Mouse (Mus musculus) brain, adult 2 months (tissue): ENCODE measurements around the gene B4galnt1.
"Not testable (repeated sequence)": the region's sequence is repeated elsewhere in the genome, so short reads cannot be mapped to it uniquely, and the experiment has no call there.

Experiments
- DNase-seq: peaks from one replicate; pipeline ENCODE4 v3.0.0; 2011; ENCODE audit warnings: low read depth, low spot score

Gene B4galnt1

DNA sequence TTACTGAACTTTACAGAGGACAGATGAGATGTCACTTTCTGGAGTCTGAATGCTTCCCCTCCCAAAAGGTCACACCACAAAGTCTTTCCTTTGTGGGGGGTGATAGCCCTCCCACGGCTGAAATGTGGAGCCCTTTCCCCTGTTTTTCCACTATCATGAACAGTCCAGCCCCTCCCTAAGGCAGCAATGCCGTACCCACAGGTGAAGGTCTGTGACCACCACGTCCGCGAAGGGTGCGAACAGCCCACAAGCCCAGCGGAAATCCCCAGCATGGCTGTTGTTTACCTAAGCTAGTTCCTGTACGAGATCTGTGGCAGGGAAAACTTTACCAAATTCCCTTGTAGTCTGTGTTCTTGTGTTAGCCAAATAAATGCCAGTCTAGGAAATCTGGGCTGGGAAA is 23.5 kb upstream of the B4galnt1 start:
- no peak for DNase-seq

DNA sequence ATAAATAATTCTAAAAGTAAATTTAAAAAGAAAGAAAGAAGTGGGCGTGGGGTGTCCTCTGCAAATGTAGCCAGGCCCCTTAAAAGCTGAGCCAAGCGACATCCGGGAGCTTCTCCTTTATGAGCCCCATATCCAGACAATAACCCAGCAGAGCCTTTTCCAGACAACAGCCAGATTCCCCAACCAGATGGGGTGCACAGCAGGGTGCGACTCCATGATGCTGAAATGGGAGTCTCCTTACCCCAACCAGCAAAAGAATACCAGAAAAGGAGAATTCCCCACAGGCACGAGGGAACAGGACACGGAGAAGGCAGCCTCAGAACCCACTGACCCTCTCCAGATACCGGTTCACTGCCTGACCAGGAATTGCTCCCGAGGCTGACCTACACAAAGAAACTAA is 21.8 kb upstream of the B4galnt1 start:
- peak; percentile 39 for DNase-seq

DNA sequence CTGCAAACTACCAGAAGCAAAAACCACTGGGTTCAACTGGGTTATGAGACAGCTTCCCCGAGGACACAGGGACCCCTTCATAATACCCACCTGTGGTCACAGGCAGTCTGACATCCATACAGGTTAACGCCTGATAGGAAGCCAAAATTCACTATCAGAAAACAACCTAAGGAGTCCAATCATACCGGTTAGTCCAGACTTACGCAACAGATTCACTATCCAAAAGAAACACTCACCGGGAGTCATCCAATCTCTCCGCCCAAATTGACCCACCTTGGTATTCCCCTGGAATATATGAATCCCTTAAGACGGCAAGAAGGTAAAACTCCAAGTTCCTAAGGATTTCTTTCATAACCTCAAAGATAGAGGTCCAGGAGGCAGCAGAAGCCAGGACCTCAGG is 20.5 kb upstream of the B4galnt1 start:
- DNase-seq, result no peak

- DNase-seq, result no peak
Measured at GRCm38 (mm10) chr10:127145303-127145702, 19.7 kb upstream of the B4galnt1 start.

GRCm38 (mm10) chr10:127147135-127147534 is 17.9 kb upstream of the B4galnt1 start:
- no peak for DNase-seq

DNA sequence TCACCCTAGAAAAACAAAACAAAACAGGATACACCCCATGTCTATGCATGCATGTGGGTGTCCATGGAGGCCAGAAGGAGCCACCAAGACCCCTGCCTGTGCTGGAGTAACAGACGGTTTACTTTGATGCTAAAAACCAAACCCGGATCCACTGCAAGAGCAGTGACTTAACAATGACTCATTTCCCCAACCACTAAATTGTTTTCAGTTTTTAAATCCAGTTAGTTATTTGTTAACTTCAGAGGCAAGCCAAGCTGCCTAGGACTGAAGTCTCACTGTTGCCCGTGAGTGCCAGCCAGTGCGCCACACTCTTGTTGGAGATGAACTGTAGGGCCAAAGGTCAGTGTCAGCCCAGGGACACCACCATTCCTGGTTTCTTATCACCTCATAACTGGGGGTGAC is 14.6 kb upstream of the B4galnt1 start:
- no peak for DNase-seq

DNA sequence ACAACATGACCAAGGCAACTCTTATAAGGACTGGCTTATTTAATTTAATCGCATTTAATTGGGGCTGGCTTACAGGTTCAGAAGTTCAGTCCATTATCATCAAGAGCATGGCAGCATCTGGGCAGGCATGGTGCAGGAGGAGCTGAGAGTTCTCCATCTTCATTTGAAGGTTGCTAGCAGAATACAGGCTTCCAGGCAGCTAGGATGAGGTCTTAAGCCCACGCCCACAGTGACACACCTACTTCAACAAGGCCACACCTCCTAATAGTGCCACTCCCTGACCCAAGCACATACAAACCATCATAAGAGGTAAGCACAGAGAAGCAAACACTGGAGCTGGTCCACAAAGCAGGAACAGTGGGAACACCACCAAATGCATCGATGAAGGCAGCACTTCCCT is 13.8 kb upstream of the B4galnt1 start:
- not testable (repeated sequence) for DNase-seq

- not testable (repeated sequence) for DNase-seq
Measured at GRCm38 (mm10) chr10:127152556-127152955, 12.5 kb upstream of the B4galnt1 start.

DNA sequence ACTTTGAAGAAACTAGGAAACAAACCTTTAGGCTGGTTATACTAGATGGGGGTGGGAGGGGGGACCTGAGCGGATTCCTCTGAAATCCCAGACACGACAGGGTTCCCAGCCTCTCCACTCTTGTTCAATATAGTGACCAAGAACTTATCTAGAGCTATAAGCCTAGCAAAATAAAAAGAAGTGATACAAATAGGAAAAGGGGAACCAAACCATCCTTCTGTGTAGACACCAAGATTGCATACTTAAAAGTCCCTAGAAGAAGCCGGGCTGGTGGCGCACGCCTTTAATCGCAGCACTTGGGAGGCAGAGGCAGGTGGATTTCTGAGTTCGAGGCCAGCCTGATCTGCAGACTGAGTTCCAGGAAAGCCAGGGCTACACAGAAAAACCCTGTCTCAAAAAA is 11.7 kb upstream of the B4galnt1 start:
- no peak for DNase-seq

DNA sequence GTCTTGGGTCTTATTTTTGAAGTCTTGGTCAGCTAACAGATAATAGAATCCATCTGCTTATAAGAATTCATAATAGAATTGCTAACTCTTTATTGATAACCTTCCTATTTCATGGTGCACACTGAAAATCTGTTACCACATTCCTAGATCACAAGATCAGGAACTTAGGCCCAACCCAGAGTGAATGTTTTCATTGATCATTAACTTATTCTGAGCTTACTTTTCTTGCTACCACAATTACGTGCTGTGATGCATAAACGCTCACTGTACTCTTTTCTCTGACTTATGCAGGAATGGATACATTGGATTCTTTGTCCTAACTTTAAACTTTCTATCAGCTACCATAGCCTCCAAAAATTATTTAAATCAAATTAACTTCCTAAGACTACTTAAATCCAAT is 10.8 kb upstream of the B4galnt1 start:
- DNase-seq, result no peak

- no peak for DNase-seq
Measured at GRCm38 (mm10) chr10:127154652-127155051, 10.4 kb upstream of the B4galnt1 start.

DNA sequence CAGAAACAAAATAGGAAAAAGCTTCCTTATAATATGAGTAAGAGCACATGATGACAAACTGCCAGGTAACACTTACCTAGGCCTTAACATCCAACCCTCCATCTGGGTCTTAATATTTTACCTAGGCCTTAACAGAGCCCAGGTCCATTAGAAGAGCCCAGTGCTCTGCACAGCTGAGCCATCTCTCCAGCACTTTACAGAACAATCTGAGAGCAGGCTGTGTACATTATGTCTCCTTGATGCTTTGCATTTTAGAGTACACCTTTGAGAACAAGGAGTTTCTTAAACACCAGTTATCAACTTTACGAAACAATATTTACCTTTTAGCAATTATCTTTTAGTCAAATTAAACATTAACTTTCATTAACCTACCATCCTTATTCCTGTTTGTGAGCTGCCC is 8.9 kb upstream of the B4galnt1 start:
- DNase-seq, result no peak

- DNase-seq, result no peak
Measured at GRCm38 (mm10) chr10:127156511-127156910, 8.5 kb upstream of the B4galnt1 start.

GRCm38 (mm10) chr10:127158471-127158870 is 6.6 kb upstream of the B4galnt1 start:
- no peak for DNase-seq

- DNase-seq, result peak; percentile 83
Measured at GRCm38 (mm10) chr10:127160081-127160480, 4.9 kb upstream of the B4galnt1 start.

DNA sequence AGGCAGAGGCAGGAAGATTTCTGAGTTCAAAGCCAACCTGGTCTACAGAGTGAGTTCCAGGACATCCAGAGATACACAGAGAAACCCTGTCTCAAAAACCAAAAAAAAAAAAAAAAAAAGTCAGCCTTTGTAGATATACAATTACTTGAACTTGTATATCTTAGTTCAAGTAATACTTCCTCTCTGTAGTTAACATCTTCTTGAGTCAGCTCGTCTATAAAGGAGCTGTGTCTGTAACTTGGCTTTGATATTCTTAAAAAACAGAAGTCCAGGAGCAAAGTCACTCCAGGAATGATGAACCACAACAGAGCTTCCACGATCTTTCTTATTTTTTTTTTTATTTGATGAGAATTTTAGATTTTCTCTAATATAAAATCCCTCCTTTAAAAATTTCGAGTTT is 4.3 kb upstream of the B4galnt1 start:
- no peak for DNase-seq

GRCm38 (mm10) chr10:127162771-127163261 is 2.2 kb upstream of the B4galnt1 start:
- DNase-seq, result peak; percentile 88

GRCm38 (mm10) chr10:127164190-127164589 is 835 bp upstream of the B4galnt1 start:
- no peak for DNase-seq

DNA sequence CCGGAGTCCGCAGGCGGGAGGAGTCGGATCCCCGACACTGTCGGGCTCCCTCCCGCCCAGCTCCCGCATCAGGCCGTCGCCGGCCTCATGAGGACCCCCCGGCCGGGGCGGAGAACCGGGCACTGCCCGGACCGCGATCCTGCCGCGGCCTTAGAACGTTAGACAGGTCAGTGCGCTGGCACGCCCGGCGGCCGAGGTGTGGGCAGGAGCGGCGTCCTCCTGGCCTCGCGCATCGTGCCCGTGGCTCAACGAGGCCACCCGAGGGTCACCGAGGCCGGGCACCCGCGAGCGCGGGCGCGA is 279 bp downstream of the B4galnt1 start:
- no peak for DNase-seq

- DNase-seq, result peak; percentile 86
Measured at GRCm38 (mm10) chr10:127165654-127166403, 804 bp downstream of the B4galnt1 start.

GRCm38 (mm10) chr10:127166404-127166715 is 1.3 kb downstream of the B4galnt1 start:
- no peak for DNase-seq

GRCm38 (mm10) chr10:127166771-127167613 is 2.0 kb downstream of the B4galnt1 start:
- DNase-seq, result no peak

DNA sequence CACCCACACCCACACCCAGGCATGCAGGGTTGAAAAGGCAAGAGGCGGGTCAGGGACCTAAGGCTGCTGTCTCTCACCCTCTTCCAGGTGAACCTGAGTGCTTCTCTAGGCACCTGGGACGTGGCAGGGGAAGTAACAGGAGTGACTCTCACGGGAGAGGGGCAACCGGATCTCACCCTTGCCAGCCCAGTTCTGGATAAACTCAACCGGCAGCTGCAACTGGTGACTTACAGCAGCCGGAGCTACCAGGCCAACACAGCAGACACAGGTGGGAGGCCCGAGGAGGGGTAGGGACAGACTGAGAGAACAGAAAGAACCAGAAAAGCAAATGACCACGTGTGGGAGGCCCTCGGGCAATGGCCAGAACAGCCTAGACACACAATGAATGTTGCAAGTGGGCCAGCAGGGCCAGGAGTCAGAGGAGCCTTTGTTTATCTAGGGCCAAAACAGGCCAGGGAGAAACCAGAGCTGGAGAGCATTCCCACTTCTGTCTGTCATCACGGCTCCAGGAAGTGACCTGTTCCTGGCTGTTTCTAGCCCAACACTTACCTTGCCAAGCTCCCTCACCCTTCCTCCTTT is 2.7 kb downstream of the B4galnt1 start:
- DNase-seq, result peak; percentile 59
